Mouse (Mus musculus) ES-CJ7 (cell line): Measurements from ENCODE around the gene Fer.
A peak's percentile ranks its signal among the peaks of the same experiment; 100 is the strongest.

ENCODE experiments used
- DNase-seq: peaks from one replicate; pipeline ENCODE4 v3.0.0; 2011; ENCODE audit warnings: low read depth, low spot score

Gene Fer

GRCm38 (mm10) chr17:63863012-63863630 lies at the start of gene Fer:
Gene Fer (plus strand): TSS chr17:63863062.
- DNase-seq: peak; percentile 36

GRCm38 (mm10) chr17:63813552-63813951 lies 49.3 kb upstream of the Fer start:
- DNase-seq: peak; percentile 58

- DNase-seq: no peak
These were observed 44.3 kb upstream of the Fer start for GRCm38 (mm10) chr17:63818444-63819027.

- no peak for DNase-seq
These were observed 38.7 kb upstream of the Fer start for GRCm38 (mm10) chr17:63824141-63824540.

- no peak for DNase-seq
These were observed 36.7 kb upstream of the Fer start for GRCm38 (mm10) chr17:63826196-63826595.

- DNase-seq: no peak
These were observed 36.1 kb upstream of the Fer start for GRCm38 (mm10) chr17:63826767-63827166.

- peak; percentile 82 for DNase-seq
These were observed 34.1 kb upstream of the Fer start for GRCm38 (mm10) chr17:63828561-63829332.

- DNase-seq: no peak
These were observed 31.3 kb upstream of the Fer start for GRCm38 (mm10) chr17:63831550-63831949.

GRCm38 (mm10) chr17:63836223-63836622 lies 26.6 kb upstream of the Fer start:
- DNase-seq: no peak

GRCm38 (mm10) chr17:63836641-63837040 lies 26.2 kb upstream of the Fer start:
- no peak for DNase-seq

- DNase-seq: no peak
These were observed 24.7 kb upstream of the Fer start for GRCm38 (mm10) chr17:63838144-63838543.

GRCm38 (mm10) chr17:63839636-63840269 lies 23.1 kb upstream of the Fer start:
- peak; percentile 40 for DNase-seq

- DNase-seq: no peak
These were observed 20.6 kb upstream of the Fer start for GRCm38 (mm10) chr17:63842226-63842625.

- no peak for DNase-seq
These were observed 17.9 kb upstream of the Fer start for GRCm38 (mm10) chr17:63844936-63845335.

GRCm38 (mm10) chr17:63845766-63846165 lies 17.1 kb upstream of the Fer start:
- DNase-seq: peak; percentile 21

GRCm38 (mm10) chr17:63849151-63849550 lies 13.7 kb upstream of the Fer start:
- DNase-seq: no peak

GRCm38 (mm10) chr17:63849566-63849965 lies 13.3 kb upstream of the Fer start:
- DNase-seq: peak; percentile 93

GRCm38 (mm10) chr17:63850016-63850415 lies 12.8 kb upstream of the Fer start:
- no peak for DNase-seq

GRCm38 (mm10) chr17:63857023-63857544 lies 5.8 kb upstream of the Fer start:
- no peak for DNase-seq

- no peak for DNase-seq
These were observed 1.9 kb upstream of the Fer start for GRCm38 (mm10) chr17:63860988-63861387.

GRCm38 (mm10) chr17:63862399-63862798 lies 463 bp upstream of the Fer start:
- DNase-seq: no peak

GRCm38 (mm10) chr17:63863647-63864149 lies 836 bp downstream of the Fer start, which contains the start of gene A930002H24Rik:
Gene A930002H24Rik (minus strand): TSS chr17:63863791.
- DNase-seq: peak; percentile 97
